Mouse (Mus musculus) erythroblast, embryonic 14.5 days (primary cell): ENCODE data around the gene Map1b. TPM values are rescaled to one million over a fixed set of nuclear protein-coding genes. Genes with fewer than 3 reads are reported as not detected.

Source experiments
- H3K27me3 ChIP-seq: 2 replicates; pipeline ENCODE4 v1.6.1; 2012; ENCODE audit warnings: inconsistent platforms; ENCODE audit not compliant: control insufficient read depth
- H3K36me3 ChIP-seq: 2 replicates; pipeline ENCODE4 v1.6.1; 2012; ENCODE audit warnings: mild to moderate bottlenecking, inconsistent platforms; ENCODE audit not compliant: control insufficient read depth
- H3K4me1 ChIP-seq: 2 replicates; pipeline ENCODE4 v1.6.1; 2012; ENCODE audit warnings: inconsistent platforms; ENCODE audit not compliant: control insufficient read depth
- H3K4me3 ChIP-seq: replicated peaks from 2 replicates; pipeline ENCODE3; 2012; ENCODE audit warnings: moderate library complexity, mild to moderate bottlenecking, inconsistent platforms
- H3K9me3 ChIP-seq: 2 replicates; pipeline ENCODE4 v1.6.1; 2012; ENCODE audit warnings: low read length, inconsistent platforms, mixed read lengths; ENCODE audit not compliant: control insufficient read depth
- GATA1 ChIP-seq: IDR thresholded peaks from 2 replicates; pipeline ENCODE4 v1.6.1; 2012; ENCODE audit warnings: low read length, inconsistent platforms, mixed read lengths
- TAL1 ChIP-seq: IDR thresholded peaks from 3 replicates; pipeline ENCODE4 v1.6.1; 2012; ENCODE audit warnings: low read length, inconsistent platforms, mixed read lengths
- polyA plus RNA-seq: library from polyadenylated mRNA; stranded (reverse); fragments of >175 nt; gene quantifications from 2 replicates; pipeline ENCODE4 v1.2.3, GENCODE M21; 2012

The Map1b gene
- polyA plus RNA-seq, 1 experiment, result not detected

DNA sequence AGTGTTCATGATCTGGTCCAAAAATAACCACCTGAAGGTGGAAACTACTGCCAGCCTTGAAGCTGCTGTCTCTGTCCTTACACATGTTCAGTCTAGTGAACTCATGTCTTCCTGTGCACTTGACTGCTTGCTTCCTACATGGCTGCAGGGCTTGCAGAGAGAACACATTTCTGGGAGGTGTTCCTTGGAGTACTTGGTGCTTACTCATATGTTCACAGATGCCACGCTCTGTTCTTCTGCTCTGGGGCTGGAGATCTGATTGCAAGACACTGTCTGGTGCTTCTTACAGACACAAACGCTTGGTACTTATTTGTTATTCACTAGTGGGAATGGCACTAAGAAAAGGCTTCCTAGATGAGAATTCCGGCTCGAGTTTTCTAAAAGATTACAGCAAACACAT lies 54.5 kb downstream of the Map1b start:
- Histone ChIP-seq H3K4me3 (no peak overlapping the region), H3K9me3 (no peaks in the 10 kb centered on the region), H3K27me3 (no peaks in the 10 kb centered on the region), H3K36me3 (no peaks in the 10 kb centered on the region), H3K4me1 (no peaks in the 10 kb centered on the region)
- TF ChIP-seq TAL1, result no peak
- TF ChIP-seq GATA1, result no peak

- Histone ChIP-seq H3K27me3 (no peaks in the 10 kb centered on the region), H3K9me3 (no peaks in the 10 kb centered on the region), H3K4me1 (no peaks in the 10 kb centered on the region), H3K4me3 (no peak overlapping the region), H3K36me3 (no peaks in the 10 kb centered on the region)
- TF ChIP-seq GATA1 (no peak), TAL1 (no peak)
Observed at GRCm38 (mm10) chr13:99459612-99460011, 56.7 kb downstream of the Map1b start.

DNA sequence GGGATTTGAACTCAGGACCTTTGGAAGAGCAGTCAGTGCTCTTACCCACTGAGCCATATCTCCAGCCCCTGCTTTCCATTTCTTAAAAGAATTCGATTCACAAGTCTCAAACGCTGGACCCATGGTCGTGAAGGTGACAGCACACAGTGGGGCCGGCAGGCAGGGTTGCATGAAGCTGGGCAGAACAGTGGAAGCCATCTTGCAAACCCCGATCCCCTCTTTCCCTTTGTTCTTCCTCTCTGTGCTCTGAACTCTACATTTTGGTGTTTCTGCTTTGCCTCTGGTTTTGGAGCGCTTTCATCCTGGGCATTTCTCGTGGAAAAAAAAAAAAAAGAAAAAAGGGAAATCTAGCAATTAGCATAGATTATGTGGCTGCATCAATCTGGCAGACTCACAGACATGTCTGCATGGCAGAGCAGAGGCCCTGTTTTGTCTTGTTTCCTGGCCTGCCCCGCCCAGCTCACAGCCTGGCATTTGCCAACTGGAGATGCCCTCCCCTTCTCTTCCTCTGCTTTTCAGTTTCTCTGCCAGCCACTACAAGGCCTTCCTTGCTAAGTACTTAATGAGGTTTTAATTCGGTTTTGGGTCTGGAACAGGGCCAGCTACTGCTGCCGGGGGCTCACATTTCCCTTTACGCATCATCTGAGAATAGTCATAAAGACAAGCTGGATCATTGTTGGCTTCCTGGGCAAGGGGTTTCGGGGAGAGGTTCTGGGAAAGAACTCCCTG lies 57.5 kb downstream of the Map1b start:
- Histone ChIP-seq H3K4me1 (no peaks in the 10 kb centered on the region), H3K9me3 (no peaks in the 10 kb centered on the region), H3K4me3 (no peak overlapping the region), H3K36me3 (no peaks in the 10 kb centered on the region), H3K27me3 (no peaks in the 10 kb centered on the region)
- no peak for TF ChIP-seq TAL1

GRCm38 (mm10) chr13:99454977-99455376 lies 61.4 kb downstream of the Map1b start:
- Histone ChIP-seq H3K4me3 (no peak overlapping the region), H3K27me3 (no peaks in the 10 kb centered on the region), H3K4me1 (no peaks in the 10 kb centered on the region), H3K36me3 (no peaks in the 10 kb centered on the region), H3K9me3 (no peaks in the 10 kb centered on the region)
- TF ChIP-seq TAL1 (no peak), GATA1 (no peak)

DNA sequence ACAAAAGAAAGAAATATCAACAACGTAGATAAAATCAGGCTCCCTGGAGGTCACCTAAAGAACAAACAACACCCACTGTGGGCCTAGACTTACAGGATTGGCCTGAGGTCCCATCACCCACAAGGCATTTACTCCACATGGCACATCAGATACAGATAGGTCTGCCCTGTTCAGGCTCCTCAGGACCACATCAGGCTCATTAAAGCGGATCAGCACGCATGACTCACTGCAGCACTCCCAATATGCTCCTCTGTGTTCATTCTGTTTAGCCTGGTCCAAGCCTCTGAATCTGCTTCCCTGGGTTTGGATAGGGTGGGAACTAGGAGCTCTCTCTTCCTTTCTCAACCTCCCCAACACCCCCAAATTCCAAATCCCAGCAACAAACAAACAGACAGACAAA lies 63.9 kb downstream of the Map1b start:
- H3K9me3 ChIP-seq, result no peaks in the 10 kb centered on the region
- no peaks in the 10 kb centered on the region for H3K27me3 ChIP-seq
- H3K36me3 ChIP-seq, result no peaks in the 10 kb centered on the region
- TF ChIP-seq GATA1, result no peak
- TF ChIP-seq TAL1, result no peak
- H3K4me3 ChIP-seq, result no peak overlapping the region
- H3K4me1 ChIP-seq, result no peaks in the 10 kb centered on the region

DNA sequence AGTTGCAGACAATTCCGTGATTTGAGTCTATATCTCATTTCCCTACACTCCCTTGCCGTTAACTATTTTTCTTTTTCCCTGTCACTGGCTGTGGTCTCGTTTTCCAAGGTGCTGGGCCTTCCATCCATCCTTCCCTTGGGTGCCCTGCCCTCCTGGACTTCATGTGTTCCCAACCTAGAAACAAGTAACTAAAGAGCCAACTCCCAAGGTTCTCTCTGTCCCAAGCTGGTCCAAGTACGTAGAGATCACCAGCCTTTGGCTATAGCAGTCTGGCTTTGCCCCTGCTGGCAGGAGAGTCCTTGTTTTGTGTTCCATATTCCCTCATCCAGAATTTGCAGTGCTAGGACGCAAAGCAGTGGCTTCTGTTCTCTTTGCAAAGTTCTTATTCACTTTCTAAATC lies 65.1 kb downstream of the Map1b start:
- H3K9me3 ChIP-seq, result no peaks in the 10 kb centered on the region
- no peak overlapping the region for H3K4me3 ChIP-seq
- H3K36me3 ChIP-seq, result no peaks in the 10 kb centered on the region
- no peak for TF ChIP-seq TAL1
- no peak for TF ChIP-seq GATA1
- no peaks in the 10 kb centered on the region for H3K4me1 ChIP-seq
- H3K27me3 ChIP-seq, result no peaks in the 10 kb centered on the region

- Histone ChIP-seq H3K4me1 (no peaks in the 10 kb centered on the region), H3K9me3 (no peaks in the 10 kb centered on the region), H3K36me3 (no peaks in the 10 kb centered on the region), H3K27me3 (no peaks in the 10 kb centered on the region), H3K4me3 (no peak overlapping the region)
- TF ChIP-seq TAL1 (no peak), GATA1 (no peak)
Observed at GRCm38 (mm10) chr13:99450766-99451165, 65.6 kb downstream of the Map1b start.

- TF ChIP-seq TAL1, result no peak
- TF ChIP-seq GATA1, result no peak
- H3K27me3 ChIP-seq, result no peaks in the 10 kb centered on the region
- no peaks in the 10 kb centered on the region for H3K4me1 ChIP-seq
- H3K4me3 ChIP-seq, result no peak overlapping the region
- no peaks in the 10 kb centered on the region for H3K9me3 ChIP-seq
- no peaks in the 10 kb centered on the region for H3K36me3 ChIP-seq
Observed at GRCm38 (mm10) chr13:99449547-99449946, 66.8 kb downstream of the Map1b start.

- Histone ChIP-seq H3K4me3 (no peak overlapping the region), H3K4me1 (no peaks in the 10 kb centered on the region), H3K36me3 (no peaks in the 10 kb centered on the region), H3K9me3 (no peaks in the 10 kb centered on the region), H3K27me3 (no peaks in the 10 kb centered on the region)
- no peak for TF ChIP-seq TAL1
- TF ChIP-seq GATA1, result no peak
Observed at GRCm38 (mm10) chr13:99448278-99448677, 68.1 kb downstream of the Map1b start.
